Mouse (Mus musculus): ENCODE measurements around the gene H3f3b. TPM values are rescaled to one million over a fixed set of nuclear protein-coding genes. Genes with fewer than 3 reads are reported as not detected.

H3f3b gene
- polyA plus RNA-seq (2015; fragmentation: Nextera tagmentation; extraction: Ambion mirVana): 888 and 961 TPM in 2 replicates

GRCm38 (mm10) chr11:116027756-116028155 is at the start of gene H3f3b:
H3f3b (minus strand) TSS chr11:116027962.

GRCm38 (mm10) chr11:116030088-116030897 is 2.5 kb upstream of the H3f3b start, which contains the start of gene Unk:
Unk (plus strand) TSS chr11:116030322.

DNA sequence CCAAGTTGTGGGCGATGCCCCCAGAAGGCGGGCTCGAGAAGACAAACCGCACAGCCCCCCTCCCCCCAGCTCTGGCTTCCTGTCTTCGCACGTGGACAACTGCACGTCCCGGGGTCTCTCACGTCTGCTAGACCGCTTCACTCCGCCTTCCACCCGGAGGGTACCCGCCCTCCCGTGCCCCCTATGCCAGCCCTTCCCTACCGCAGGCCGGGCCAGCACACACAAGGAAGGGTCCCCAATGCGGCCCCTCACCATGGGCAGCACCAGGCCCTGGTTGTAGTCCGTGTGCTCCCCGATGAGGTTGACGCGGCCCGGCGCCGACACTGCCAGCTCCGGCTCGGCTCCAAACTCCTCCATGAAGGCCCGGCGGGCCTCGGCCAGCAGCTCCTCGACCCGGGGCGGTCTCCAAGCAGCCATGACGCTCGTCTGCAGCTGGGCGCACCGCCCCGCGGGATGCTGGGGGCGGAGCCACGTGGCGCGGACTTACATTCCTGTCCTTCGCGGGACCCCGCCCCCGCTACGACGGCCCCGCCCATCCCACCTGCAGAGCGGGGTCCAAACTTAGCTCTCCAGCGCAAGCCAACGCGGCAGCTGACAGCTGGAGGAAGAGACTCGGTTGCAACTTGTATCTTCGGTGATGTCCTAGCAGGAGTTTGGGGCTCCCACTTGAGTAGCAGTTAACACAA is 15.4 kb downstream of the H3f3b start, which contains the start of gene Galk1:
Gene Galk1 (minus strand): TSS at position 458 of the 686 bp plus-strand sequence.

GRCm38 (mm10) chr11:115974309-115975082 is 53.3 kb downstream of the H3f3b start, which contains the start of gene Itgb4:
Itgb4 (plus strand) TSS chr11:115974709.

Other genes with a start within 250 kb of the H3f3b start
- gene Caskin2, start 214.3 kb downstream of the H3f3b start, polyA plus RNA-seq (2015; fragmentation: Nextera tagmentation; extraction: Ambion mirVana): 7.9 and 8.2 TPM in 2 replicates
- gene Tsen54, start 213.2 kb downstream of the H3f3b start, polyA plus RNA-seq (2015; fragmentation: Nextera tagmentation; extraction: Ambion mirVana): 16.5 and 18.5 TPM in 2 replicates
- 21.2 and 21.8 TPM in 2 replicates for gene Llgl2, start 203.9 kb downstream of the H3f3b start, polyA plus RNA-seq (2015; fragmentation: Nextera tagmentation; extraction: Ambion mirVana)
- 0.22 and 0.26 TPM in 2 replicates for gene Myo15b, start 169.6 kb downstream of the H3f3b start, polyA plus RNA-seq (2015; fragmentation: Nextera tagmentation; extraction: Ambion mirVana)
- 3.9 and 6.6 TPM in 2 replicates for gene Smim5, start 128.0 kb downstream of the H3f3b start, polyA plus RNA-seq (2015; fragmentation: Nextera tagmentation; extraction: Ambion mirVana)
- gene Smim6, start 115.9 kb downstream of the H3f3b start, polyA plus RNA-seq (2015; fragmentation: Nextera tagmentation; extraction: Ambion mirVana): 2.8 and 3.7 TPM in 2 replicates
- gene Sap30bp, start 94.7 kb downstream of the H3f3b start, polyA plus RNA-seq (2015; fragmentation: Nextera tagmentation; extraction: Ambion mirVana): 22.6 and 24.7 TPM in 2 replicates
- 8.5 and 8.6 TPM in 2 replicates for gene Recql5, start 94.5 kb downstream of the H3f3b start, polyA plus RNA-seq (2015; fragmentation: Nextera tagmentation; extraction: Ambion mirVana)
- gene Itgb4, start 53.3 kb downstream of the H3f3b start, polyA plus RNA-seq (2015; fragmentation: Nextera tagmentation; extraction: Ambion mirVana): 13.1 TPM in 2 replicates
- gene Galk1, start 15.2 kb downstream of the H3f3b start, polyA plus RNA-seq (2015; fragmentation: Nextera tagmentation; extraction: Ambion mirVana): 119 and 133 TPM in 2 replicates
- 10.9 and 11.5 TPM in 2 replicates for gene Unk, start 2.4 kb upstream of the H3f3b start, polyA plus RNA-seq (2015; fragmentation: Nextera tagmentation; extraction: Ambion mirVana)
- gene Unc13d, start 50.0 kb upstream of the H3f3b start, polyA plus RNA-seq (2015; fragmentation: Nextera tagmentation; extraction: Ambion mirVana): 8.6 and 9.9 TPM in 2 replicates
- gene Wbp2, start 59.0 kb upstream of the H3f3b start, polyA plus RNA-seq (2015; fragmentation: Nextera tagmentation; extraction: Ambion mirVana): 101 and 115 TPM in 2 replicates
- 33.9 and 35.1 TPM in 2 replicates for gene Trim47, start 99.2 kb upstream of the H3f3b start, polyA plus RNA-seq (2015; fragmentation: Nextera tagmentation; extraction: Ambion mirVana)
- gene Trim65, start 103.2 kb upstream of the H3f3b start, polyA plus RNA-seq (2015; fragmentation: Nextera tagmentation; extraction: Ambion mirVana): 2.8 and 3.5 TPM in 2 replicates
- 42.2 and 43.2 TPM in 2 replicates for gene Mrpl38, start 110.9 kb upstream of the H3f3b start, polyA plus RNA-seq (2015; fragmentation: Nextera tagmentation; extraction: Ambion mirVana)
- 12.2 and 13.6 TPM in 2 replicates for gene Fbf1, start 140.2 kb upstream of the H3f3b start, polyA plus RNA-seq (2015; fragmentation: Nextera tagmentation; extraction: Ambion mirVana)
- 26.7 and 29.4 TPM in 2 replicates for gene Ten1, start 170.9 kb upstream of the H3f3b start, polyA plus RNA-seq (2015; fragmentation: Nextera tagmentation; extraction: Ambion mirVana)
- gene Acox1, start 171.1 kb upstream of the H3f3b start, polyA plus RNA-seq (2015; fragmentation: Nextera tagmentation; extraction: Ambion mirVana): 32.0 and 37.1 TPM in 2 replicates
- gene Evpl, start 210.1 kb upstream of the H3f3b start, polyA plus RNA-seq (2015; fragmentation: Nextera tagmentation; extraction: Ambion mirVana): 17.0 and 21.1 TPM in 2 replicates
- 56.4 and 58.5 TPM in 2 replicates for gene Srp68, start 246.3 kb upstream of the H3f3b start, polyA plus RNA-seq (2015; fragmentation: Nextera tagmentation; extraction: Ambion mirVana)

All from urinary bladder, postnatal 0 days (tissue).